Mouse (Mus musculus): ENCODE measurements at regions not wholly inside any gene's neighbourhood (a gene's known extent, or its start where the extent isn't known, plus 50 kb on each side); places are given as distances from the start of the nearest gene placed in this dataset.

DNA sequence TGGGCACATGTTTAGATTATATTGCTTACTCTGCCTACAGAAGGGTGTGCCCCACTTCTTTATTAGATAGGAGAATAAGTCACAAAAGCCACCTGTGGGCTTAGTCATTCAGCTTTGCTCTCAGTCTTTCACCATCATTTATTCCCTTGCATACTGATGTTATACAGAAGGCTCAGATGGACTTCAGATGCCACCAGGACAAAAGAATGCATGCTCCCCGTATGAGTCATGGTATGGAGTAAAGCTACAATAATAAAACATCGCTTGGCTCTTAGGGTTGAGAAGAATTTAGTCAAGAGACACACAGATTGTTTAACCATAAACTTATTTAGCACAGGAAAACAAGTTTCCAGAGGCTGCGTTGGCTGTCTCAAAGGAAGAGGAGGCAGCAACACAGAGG lies 1473.5 kb downstream of the Slc22a22 start:
- no peak for TF ChIP-seq POU5F1 (IDR thresholded peaks at IDR 0.05; ENCODE audit: borderline replicate concordance, low read length)
- TF ChIP-seq CTCF (conservative IDR thresholded peaks at IDR 0.05; ENCODE audit: low read length) = no peak
